Mouse (Mus musculus): Measurements from ENCODE around the gene Muc16. TPM values are rescaled to one million over a fixed set of nuclear protein-coding genes. Genes with fewer than 3 reads are reported as not detected.

Gene Muc16
- polyA plus RNA-seq, 1 experiment from 2014 or later: not detected

- 0 out of 2 replicates have a peak, but pooled peaks cover 5% of the 10 kb centered on the region for H3K9me3 ChIP-seq
- H3K36me3 ChIP-seq: peaks cover 42% of the 10 kb centered on the region
- H3K9ac ChIP-seq: no peak overlapping the region
- H3K4me1 ChIP-seq: no peaks in the 10 kb centered on the region
- no peak overlapping the region for H3K4me3 ChIP-seq
- H3K27me3 ChIP-seq: no peaks in the 10 kb centered on the region
- no peak overlapping the region for H3K4me2 ChIP-seq (replicated peaks)
- no peak for ATAC-seq (ENCODE audit: insufficient number of reproducible peaks, insufficient read depth, low FRiP score, low TSS enrichment)
- no peak overlapping the region for H3K27ac ChIP-seq
- 91% methylated on average over 4 of the region's 4 CpGs for WGBS
Observed at GRCm38 (mm10) chr9:18456520-18456919, 217.8 kb downstream of the Muc16 start.

Small RNAs within 50 kb of the gene (microRNA-seq; reads per million reads assigned to microRNA genes)
- not detected for gene Gm22854

Other genes starting within 250 kb of the Muc16 start
- gene Mbd3l2, start 243.9 kb downstream of the Muc16 start, polyA plus RNA-seq (2016; fragmentation: Nextera tagmentation; extraction: Ambion mirVana): 0.08 TPM in 1 of 2 replicates, not detected in the other
- gene Zfp558, start 196.3 kb downstream of the Muc16 start, polyA plus RNA-seq (2016; fragmentation: Nextera tagmentation; extraction: Ambion mirVana): 11.8 and 13.9 TPM in 2 replicates
- gene Mbd3l1, start 196.2 kb downstream of the Muc16 start, polyA plus RNA-seq (2016; fragmentation: Nextera tagmentation; extraction: Ambion mirVana): not detected in 2 replicates
- gene Olfr24, start 89.5 kb upstream of the Muc16 start, polyA plus RNA-seq (2016; fragmentation: Nextera tagmentation; extraction: Ambion mirVana): 0.04 TPM in 1 of 2 replicates, not detected in the other
- gene Olfr828, start 145.0 kb upstream of the Muc16 start, polyA plus RNA-seq (2016; fragmentation: Nextera tagmentation; extraction: Ambion mirVana): not detected in 2 replicates
- gene Olfr829, start 180.4 kb upstream of the Muc16 start, polyA plus RNA-seq (2016; fragmentation: Nextera tagmentation; extraction: Ambion mirVana): not detected in 2 replicates
- gene Olfr830, start 200.2 kb upstream of the Muc16 start, polyA plus RNA-seq (2016; fragmentation: Nextera tagmentation; extraction: Ambion mirVana): not detected in 2 replicates